Mouse (Mus musculus) forebrain, embryonic 15.5 days (tissue): ENCODE measurements around the gene Olfr583. TPM values are rescaled to one million over a fixed set of nuclear protein-coding genes. Genes with fewer than 3 reads are reported as not detected.

ENCODE experiments used
- ATAC-seq: fragments of 200-750 bp; cut with Nextera tagmentation; replicated peaks from 2 replicates; pipeline ENCODE4 v1.8.0; 2017; ENCODE audit warnings: mild to moderate bottlenecking, moderate TSS enrichment, moderate library complexity
- H3K27ac ChIP-seq: fragments of 300-500 bp; sonication (generic); replicated peaks from 2 replicates; pipeline ENCODE4 v1.5.1; 2015; ENCODE audit warnings: mild to moderate bottlenecking, inconsistent platforms
- H3K27me3 ChIP-seq: fragments of 300-500 bp; sonication (generic); 2 replicates; pipeline ENCODE4 v1.6.1; 2015; ENCODE audit warnings: inconsistent platforms
- H3K36me3 ChIP-seq: fragments of 300-500 bp; sonication (generic); 2 replicates; pipeline ENCODE4 v1.6.1; 2015; ENCODE audit warnings: mild to moderate bottlenecking, inconsistent platforms
- H3K4me1 ChIP-seq: fragments of 300-500 bp; sonication (generic); 2 replicates; pipeline ENCODE4 v1.6.1; 2015; ENCODE audit warnings: inconsistent platforms
- H3K4me2 ChIP-seq: fragments of 300-500 bp; sonication (generic); replicated peaks from 2 replicates; pipeline ENCODE4 v1.6.1; 2015; ENCODE audit warnings: mild to moderate bottlenecking, inconsistent platforms
- H3K4me3 ChIP-seq: fragments of 300-500 bp; sonication (generic); 2 replicates; pipeline ENCODE4 v1.5.1; 2015; ENCODE audit warnings: mild to moderate bottlenecking, inconsistent platforms
- H3K9ac ChIP-seq: fragments of 300-500 bp; sonication (generic); replicated peaks from 2 replicates; pipeline ENCODE4 v1.6.1; 2015; ENCODE audit warnings: mild to moderate bottlenecking, inconsistent platforms
- H3K9me3 ChIP-seq: fragments of 300-500 bp; sonication (generic); 2 replicates; pipeline ENCODE4 v1.6.1; 2016; ENCODE audit warnings: inconsistent platforms
- WGBS: fragments of 180-500 bp; shearing (Covaris S2); methylation state at CpG from one replicate; pipeline ENCODE4 v1.1.7; 2015; ENCODE audit warnings: mixed read lengths; 5-methylcytosine and 5-hydroxymethylcytosine counted together
- polyA plus RNA-seq: library from polyadenylated mRNA; unstranded; fragments of >200 nt; fragmentation: Nextera tagmentation; extraction: Ambion mirVana; gene quantifications from 2 replicates; pipeline ENCODE4 v1.2.1, GENCODE M21; 2015

Gene Olfr583
- polyA plus RNA-seq = not detected in 2 replicates

DNA sequence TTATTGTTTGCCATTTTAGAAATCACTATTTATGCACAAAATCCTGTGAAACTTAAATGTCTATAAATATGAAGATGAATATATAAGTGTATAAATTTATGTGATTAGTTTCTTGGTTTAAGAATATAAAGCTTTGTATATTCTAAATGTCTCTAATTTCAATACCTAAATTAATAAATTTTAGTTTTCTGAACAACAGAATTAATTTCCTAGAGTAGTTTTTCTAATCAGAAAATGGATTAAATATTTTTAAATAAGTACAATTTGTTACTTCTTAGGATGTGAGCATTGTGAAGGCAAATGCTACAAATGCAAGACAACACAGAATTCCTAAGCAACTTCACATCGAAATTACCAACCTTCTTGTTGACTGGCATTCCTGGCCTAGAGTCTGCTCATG, at the start of gene Olfr583:
Gene Olfr583 (plus strand): TSS at position 301 of the 400 bp plus-strand sequence.
- Histone ChIP-seq H3K4me3 (no peak within 1 kb of the TSS), H3K4me2 (no peak within 1 kb of the TSS), H3K36me3 (no peaks in the 10 kb centered on the region), H3K27ac (no peak within 1 kb of the TSS), H3K9me3 (no peaks in the 10 kb centered on the region), H3K4me1 (no peaks in the 10 kb centered on the region), H3K27me3 (no peaks in the 10 kb centered on the region), H3K9ac (no peak within 1 kb of the TSS)
- WGBS = 79% methylated on average over 1 of the region's 1 CpGs
- ATAC-seq = no peak

DNA sequence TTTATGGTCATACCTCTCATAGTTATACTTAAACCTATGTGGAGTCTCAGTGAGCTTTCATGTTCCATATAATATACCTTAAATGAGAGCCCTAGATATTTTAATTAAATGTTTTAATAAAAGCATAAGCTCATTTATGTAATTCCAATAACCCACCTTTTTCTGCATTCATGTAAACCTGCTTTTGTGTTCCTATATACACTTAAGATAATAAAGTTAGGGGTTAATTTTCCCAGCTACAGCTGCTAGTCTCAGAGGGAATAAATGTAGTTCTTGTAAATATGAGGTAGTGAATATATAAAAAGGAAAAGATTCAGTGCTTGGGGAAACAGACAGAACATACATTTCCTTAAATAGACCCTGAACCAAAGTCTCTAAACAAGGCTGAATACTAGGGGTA, 13.4 kb upstream of the Olfr583 start, which contains the start of gene Olfr582:
Gene Olfr582 (plus strand): TSS at position 301 of the 400 bp plus-strand sequence.
- Histone ChIP-seq H3K4me1 (no peaks in the 10 kb centered on the region), H3K4me3 (no peak within 1 kb of the TSS), H3K9me3 (no peaks in the 10 kb centered on the region), H3K27me3 (no peaks in the 10 kb centered on the region), H3K9ac (no peak within 1 kb of the TSS), H3K4me2 (no peak within 1 kb of the TSS), H3K36me3 (no peaks in the 10 kb centered on the region), H3K27ac (no peak within 1 kb of the TSS)
- no peak for ATAC-seq

DNA sequence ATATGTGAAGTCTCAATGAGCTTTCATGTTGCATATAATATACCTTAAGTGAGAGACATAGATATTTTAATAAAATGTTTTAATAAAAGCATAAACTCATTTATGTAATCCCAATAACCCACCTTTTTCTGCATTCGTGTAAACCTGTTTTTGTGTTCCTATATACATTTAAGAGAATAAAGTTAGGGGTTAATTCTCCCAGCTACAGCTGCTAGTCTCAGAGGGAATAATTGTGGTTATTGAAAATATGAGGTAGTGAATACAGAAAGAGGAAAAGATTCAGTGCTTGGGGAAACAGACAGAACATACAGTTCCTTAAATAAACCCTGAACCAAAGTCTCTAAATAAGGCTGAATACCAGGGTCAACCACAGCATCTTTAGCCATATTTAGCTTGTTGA, 30.5 kb downstream of the Olfr583 start, which contains the start of gene Olfr584:
Gene Olfr584 (plus strand): TSS at position 301 of the 400 bp plus-strand sequence.
- no peaks in the 10 kb centered on the region for H3K9me3 ChIP-seq
- H3K4me3 ChIP-seq = no peak within 1 kb of the TSS
- H3K4me2 ChIP-seq = no peak within 1 kb of the TSS
- WGBS = 81% methylated on average over 1 of the region's 1 CpGs
- no peak for ATAC-seq
- no peak within 1 kb of the TSS for H3K9ac ChIP-seq
- no peak within 1 kb of the TSS for H3K27ac ChIP-seq
- no peaks in the 10 kb centered on the region for H3K36me3 ChIP-seq
- H3K4me1 ChIP-seq = no peaks in the 10 kb centered on the region
- H3K27me3 ChIP-seq = no peaks in the 10 kb centered on the region

DNA sequence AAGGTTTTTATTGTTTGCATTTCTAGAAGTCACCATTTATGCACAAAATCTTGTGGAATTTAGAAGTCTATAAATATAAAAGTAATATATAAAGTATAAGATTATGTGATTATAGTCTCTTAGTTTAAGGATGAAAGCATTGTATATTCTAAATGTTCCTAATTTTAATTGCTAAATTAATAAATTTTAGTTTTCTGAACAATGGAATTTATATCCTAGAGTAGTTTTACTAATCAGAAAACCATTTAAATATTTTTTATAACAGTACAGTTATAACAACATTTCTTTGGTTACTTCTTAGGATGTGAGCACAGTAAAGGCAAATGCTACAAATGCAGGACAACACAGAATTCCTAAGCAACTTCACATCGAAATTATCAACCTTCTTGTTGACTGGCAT, 46.3 kb downstream of the Olfr583 start, which contains the start of gene Olfr585:
Gene Olfr585 (plus strand): TSS at position 301 of the 400 bp plus-strand sequence.
- Histone ChIP-seq H3K9ac (no peak within 1 kb of the TSS), H3K36me3 (no peaks in the 10 kb centered on the region), H3K4me3 (no peak within 1 kb of the TSS), H3K4me1 (no peaks in the 10 kb centered on the region), H3K27me3 (no peaks in the 10 kb centered on the region), H3K9me3 (no peaks in the 10 kb centered on the region), H3K27ac (no peak within 1 kb of the TSS), H3K4me2 (no peak within 1 kb of the TSS)
- no peak for ATAC-seq
- WGBS = 83% methylated on average over 1 of the region's 1 CpGs

Other genes starting within 250 kb of the Olfr583 start
- not detected in 2 replicates for gene Olfr564, start 247.8 kb upstream of the Olfr583 start, polyA plus RNA-seq
- gene Olfr566, start 192.5 kb upstream of the Olfr583 start, polyA plus RNA-seq = not detected in 2 replicates
- not detected in 2 replicates for gene Olfr568, start 174.2 kb upstream of the Olfr583 start, polyA plus RNA-seq
- gene Olfr569, start 160.4 kb upstream of the Olfr583 start, polyA plus RNA-seq = not detected in 2 replicates
- 0.13 TPM in 1 of 2 replicates, not detected in the other for gene Olfr570, start 156.7 kb upstream of the Olfr583 start, polyA plus RNA-seq
- not detected in 2 replicates for gene Olfr571, start 133.8 kb upstream of the Olfr583 start, polyA plus RNA-seq
- gene Olfr572, start 126.9 kb upstream of the Olfr583 start, polyA plus RNA-seq = not detected in 2 replicates
- gene Olfr573-ps1, start 108.7 kb upstream of the Olfr583 start, polyA plus RNA-seq = not detected in 2 replicates
- not detected in 2 replicates for gene Olfr574, start 102.8 kb upstream of the Olfr583 start, polyA plus RNA-seq
- gene Olfr575, start 92.5 kb upstream of the Olfr583 start, polyA plus RNA-seq = not detected in 2 replicates
- not detected in 2 replicates for gene Olfr576, start 88.6 kb upstream of the Olfr583 start, polyA plus RNA-seq
- gene Olfr577, start 75.4 kb upstream of the Olfr583 start, polyA plus RNA-seq = not detected in 2 replicates
- gene Olfr578, start 62.0 kb upstream of the Olfr583 start, polyA plus RNA-seq = not detected in 2 replicates
- gene Olfr582, start 13.3 kb upstream of the Olfr583 start, polyA plus RNA-seq = not detected in 2 replicates
- not detected in 2 replicates for gene Olfr584, start 30.6 kb downstream of the Olfr583 start, polyA plus RNA-seq
- gene Olfr585, start 46.4 kb downstream of the Olfr583 start, polyA plus RNA-seq = not detected in 2 replicates
- not detected in 2 replicates for gene Olfr586, start 74.3 kb downstream of the Olfr583 start, polyA plus RNA-seq
- gene Olfr588-ps1, start 89.6 kb downstream of the Olfr583 start, polyA plus RNA-seq = not detected in 2 replicates
- not detected in 2 replicates for gene Olfr589, start 105.1 kb downstream of the Olfr583 start, polyA plus RNA-seq
- gene Olfr591, start 127.0 kb downstream of the Olfr583 start, polyA plus RNA-seq = not detected in 2 replicates
- gene Olfr592, start 133.5 kb downstream of the Olfr583 start, polyA plus RNA-seq = not detected in 2 replicates
- gene Olfr593, start 160.6 kb downstream of the Olfr583 start, polyA plus RNA-seq = not detected in 2 replicates
- not detected in 2 replicates for gene Olfr594, start 165.7 kb downstream of the Olfr583 start, polyA plus RNA-seq
- gene Usp17ld, start 201.2 kb downstream of the Olfr583 start, polyA plus RNA-seq = not detected in 2 replicates